In the genomic region with DNA sequence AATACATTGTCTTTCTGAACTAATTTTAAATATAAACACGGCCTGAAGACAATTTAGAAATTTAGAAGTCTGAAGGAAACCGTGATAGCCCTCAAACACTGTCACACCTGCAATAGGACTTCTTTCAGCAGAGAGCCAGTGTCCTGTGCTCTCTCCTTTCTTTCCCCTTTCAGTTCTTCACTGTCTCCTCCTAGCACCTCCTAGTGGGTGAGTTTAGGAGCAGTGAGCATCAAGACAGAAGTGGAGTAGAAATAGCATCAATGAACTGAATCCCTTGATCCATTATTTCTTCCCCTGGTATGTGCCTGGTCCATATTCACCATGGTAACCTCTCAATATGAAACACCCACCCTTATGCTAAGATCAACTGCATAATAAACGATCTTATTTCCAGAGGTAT, we compare ENCODE assay signal across 28 mouse cellular contexts. TPM values are rescaled to one million over a fixed set of nuclear protein-coding genes. Genes with fewer than 3 reads are reported as not detected.
DNase-seq lines count a peak whose midpoint lies in the region; ATAC-seq and TF ChIP-seq lines count a peak whose summit lies in the region.
"Had no signal": no experiment of that assay in that cellular context is flagged by ENCODE, and none has a peak within 500 bp of the region (broad histone marks: within the 10 kb centered on the region; RNA-seq: fewer than 3 reads in every experiment).

No protein-coding gene starts in this region.

- no peaks in the 10 kb centered on the region for H3K79me2 ChIP-seq in MEL (ENCODE audit: control insufficient read depth, insufficient read depth, low read length, poor library complexity)

- no peak overlapping the region for H3K9ac ChIP-seq in MEL (ENCODE audit: control insufficient read depth, low read depth, low read length, poor library complexity, severe bottlenecking)
- no peak overlapping the region for H3K9ac ChIP-seq in stomach, postnatal 0 days (ENCODE audit: low read length)
- H3K9ac ChIP-seq: embryonic facial prominence, embryonic 15.5 days; heart, embryonic 13.5 days had no signal

- DNase-seq in layer of hippocampus, adult 2 months (ENCODE audit: low spot score in 2 of 2): no peak
- DNase-seq in layer of hippocampus, postnatal 14 days (ENCODE audit: low spot score in 2 of 2): no peak
- peak; percentile 12 to 17 for DNase-seq in B cell, adult 2 months
- DNase-seq in MEL (ENCODE audit: low read depth, low spot score): no peak
- no peak for DNase-seq in stomach, postnatal 0 days (ENCODE audit: low spot score)
- no peak for DNase-seq in frontal cortex, postnatal 10 days (ENCODE audit: low spot score in 2 of 2)
- no peak for DNase-seq in lung, postnatal 36 days
- DNase-seq: adrenal gland, adult 8-10 months; adrenal gland, postnatal 36 days; cerebellum, adult 2 months; cerebellum, postnatal 14 days; embryo, embryonic 11 days; gastrocnemius, postnatal 36 days; heart, postnatal 36 days had no signal

- no peak for ATAC-seq in stomach, postnatal 0 days (ENCODE audit: low FRiP score, low TSS enrichment)
- ATAC-seq: activated CD4-positive, CD25-positive, alpha-beta regulatory T cell, adult 4 months; forebrain, embryonic 14.5 days; hindbrain, embryonic 16.5 days had no signal

- whole genome bisulfite sequencing in stomach, postnatal 0 days: 71% methylated on average over 3 of the region's 3 CpGs

- no peaks in the 10 kb centered on the region for H3K36me3 ChIP-seq in MEL (ENCODE audit: control insufficient read depth in 1 of 2, insufficient read depth in 2 of 2, low read length in 2 of 2)
- H3K36me3 ChIP-seq in stomach, postnatal 0 days (ENCODE audit: control insufficient read depth, insufficient read depth, low read length): no peaks in the 10 kb centered on the region
- H3K36me3 ChIP-seq: embryonic facial prominence, embryonic 15.5 days; forebrain, embryonic 10.5 days; G1E; heart, embryonic 13.5 days had no signal

- no peak for TF ChIP-seq EP300 in MEL (IDR thresholded peaks at IDR 0.05; ENCODE audit: low read depth in 1 of 2, low read length in 2 of 2)
- no peak for TF ChIP-seq EP300 in stomach, postnatal 0 days (optimal IDR thresholded peaks at IDR 0.05)

- H3K4me1 ChIP-seq in MEL (ENCODE audit: control insufficient read depth in 1 of 2, insufficient read depth in 2 of 2, low read length in 2 of 2): no peaks in the 10 kb centered on the region
- no peaks in the 10 kb centered on the region for H3K4me1 ChIP-seq in stomach, postnatal 0 days (replicated peaks; ENCODE audit: control insufficient read depth, insufficient read depth)
- H3K4me1 ChIP-seq: embryonic facial prominence, embryonic 15.5 days; forebrain, embryonic 10.5 days; heart, embryonic 13.5 days had no signal

- H3K9me3 ChIP-seq in MEL (replicated peaks; ENCODE audit: insufficient read depth, low read length): no peaks in the 10 kb centered on the region
- no peaks in the 10 kb centered on the region for H3K9me3 ChIP-seq in stomach, postnatal 0 days (ENCODE audit: control insufficient read depth, low read length)
- H3K9me3 ChIP-seq: embryonic facial prominence, embryonic 15.5 days; forebrain, embryonic 10.5 days; G1E; heart, embryonic 13.5 days had no signal

- no peak overlapping the region for H3K27ac ChIP-seq in layer of hippocampus, adult 2 months
- no peak overlapping the region for H3K27ac ChIP-seq in MEL (ENCODE audit: control insufficient read depth, low read depth, low read length)
- no peak overlapping the region for H3K27ac ChIP-seq in stomach, postnatal 0 days (replicated peaks)
- H3K27ac ChIP-seq: embryonic facial prominence, embryonic 15.5 days; forebrain, embryonic 10.5 days; heart, embryonic 13.5 days had no signal

- no peak overlapping the region for H3K4me3 ChIP-seq in layer of hippocampus, adult 2 months
- no peak overlapping the region for H3K4me3 ChIP-seq in MEL (ENCODE audit: control insufficient read depth in 1 of 2, insufficient read depth in 1 of 2, low read depth in 2 of 2, low read length in 2 of 2)
- no peak overlapping the region for H3K4me3 ChIP-seq in stomach, postnatal 0 days (ENCODE audit: low read depth, low read length)
- H3K4me3 ChIP-seq: embryonic facial prominence, embryonic 15.5 days; erythroblast, embryonic 14.5 days; forebrain, embryonic 10.5 days; heart, embryonic 13.5 days had no signal

- H3K27me3 ChIP-seq in MEL (ENCODE audit: control insufficient read depth in 1 of 2, insufficient read depth in 2 of 2, low read length in 2 of 2): peaks cover 0 to 2% of the 10 kb centered on the region in 2 experiments; a peak in 1 of 4 replicates
- no peaks in the 10 kb centered on the region for H3K27me3 ChIP-seq in stomach, postnatal 0 days (ENCODE audit: control insufficient read depth, insufficient read depth, low read length)
- H3K27me3 ChIP-seq: embryonic facial prominence, embryonic 15.5 days; heart, embryonic 13.5 days had no signal

- peak; percentile 38; the same call in 1 of the 2 replicates for TF ChIP-seq CTCF in layer of hippocampus, adult 2 months (conservative IDR thresholded peaks at IDR 0.05)
- no peak for TF ChIP-seq CTCF in MEL (IDR thresholded peaks at IDR 0.05 in 2 of 3, conservative IDR thresholded peaks at IDR 0.05 in 1 of 3; ENCODE audit: control insufficient read depth in 1 of 3, insufficient read depth in 1 of 3, low read depth in 2 of 3, low read length in 3 of 3, poor library complexity in 1 of 3, severe bottlenecking in 1 of 3)
- 0 out of 2 replicates have a peak, but pooled peaks have one; percentile 8 for TF ChIP-seq CTCF in stomach, postnatal 0 days (IDR thresholded peaks at IDR 0.05; ENCODE audit: low read depth)

- no peak overlapping the region for H3K4me2 ChIP-seq in stomach, postnatal 0 days (replicated peaks; ENCODE audit: low read depth)
- H3K4me2 ChIP-seq: embryonic facial prominence, embryonic 15.5 days; heart, embryonic 13.5 days had no signal

- TF ChIP-seq POLR2A in MEL (IDR thresholded peaks at IDR 0.05; ENCODE audit: control insufficient read depth in 1 of 2, insufficient read depth in 1 of 2, low read depth in 1 of 2, low read length in 2 of 2, poor library complexity in 1 of 2): no peak

- no peak for TF ChIP-seq RAD21 in MEL (IDR thresholded peaks at IDR 0.05; ENCODE audit: low read depth, low read length)

TF ChIP-seq in MEL, 35 proteins besides CTCF, POLR2A, EP300 and RAD21:
- TF ChIP-seq SMC3 (IDR thresholded peaks at IDR 0.05; ENCODE audit: low read depth, low read length) (peak; percentile 8; the same call in 1 of the 2 replicates), JUND (IDR thresholded peaks at IDR 0.05; ENCODE audit: low read depth, low read length) (no peak)

RNA-seq across cellular contexts. Expression of gene Dppa1, which starts 7.5 kb away (rescaled TPM):
- not detected for total RNA-seq in layer of hippocampus, adult 2 months (2021)
- not detected for total RNA-seq in layer of hippocampus, postnatal 14 days (2021)
- not detected in 2 replicates for total RNA-seq in MEL (2012; rRNA removed)
- polyA plus RNA-seq in MEL (2012; ENCODE audit: insufficient read depth in 1 of 2, insufficient read length in 2 of 2, low read depth in 1 of 2, low replicate concordance in 2 of 2, missing spikeins in 1 of 2): not detected
- not detected in 2 replicates for polyA plus RNA-seq in stomach, postnatal 0 days (2015; fragmentation: Nextera tagmentation; extraction: Ambion mirVana)
- total RNA-seq: adrenal gland, adult 8-10 months; adrenal gland, postnatal 36 days; common myeloid progenitor, adult 5-6 weeks; G1E; gastrocnemius, adult 8-10 months; gastrocnemius, postnatal 36 days; heart, postnatal 36 days had no signal
- polyA plus RNA-seq: activated CD4-positive, CD25-positive, alpha-beta regulatory T cell, adult 4 months; cerebellum, adult 2 months; embryonic facial prominence, embryonic 11.5 days; embryonic facial prominence, embryonic 15.5 days; erythroblast, embryonic 14.5 days; forebrain, embryonic 10.5 days; forebrain, embryonic 14.5 days; G1E; heart, embryonic 13.5 days; heart, postnatal 0 days; hindbrain, embryonic 11.5 days; hindbrain, embryonic 16.5 days; intestine, embryonic 14.5 days had no signal

Comparison
In these comparisons a context has a peak if more than half of its experiments do, and no peak if none do; other contexts are left out.
1. DNase-seq: peak in B cell, adult 2 months (2 of 2); none in layer of hippocampus, adult 2 months (0 of 2), layer of hippocampus, postnatal 14 days (0 of 2), MEL (single experiment), stomach, postnatal 0 days (single experiment), frontal cortex, postnatal 10 days (0 of 2) and lung, postnatal 36 days (single experiment).
2. CTCF ChIP-seq: peak in layer of hippocampus, adult 2 months (single experiment) and stomach, postnatal 0 days (single experiment); none in MEL (0 of 3).